ENCODE assay signal across 8 mouse cellular contexts in the genomic region with DNA sequence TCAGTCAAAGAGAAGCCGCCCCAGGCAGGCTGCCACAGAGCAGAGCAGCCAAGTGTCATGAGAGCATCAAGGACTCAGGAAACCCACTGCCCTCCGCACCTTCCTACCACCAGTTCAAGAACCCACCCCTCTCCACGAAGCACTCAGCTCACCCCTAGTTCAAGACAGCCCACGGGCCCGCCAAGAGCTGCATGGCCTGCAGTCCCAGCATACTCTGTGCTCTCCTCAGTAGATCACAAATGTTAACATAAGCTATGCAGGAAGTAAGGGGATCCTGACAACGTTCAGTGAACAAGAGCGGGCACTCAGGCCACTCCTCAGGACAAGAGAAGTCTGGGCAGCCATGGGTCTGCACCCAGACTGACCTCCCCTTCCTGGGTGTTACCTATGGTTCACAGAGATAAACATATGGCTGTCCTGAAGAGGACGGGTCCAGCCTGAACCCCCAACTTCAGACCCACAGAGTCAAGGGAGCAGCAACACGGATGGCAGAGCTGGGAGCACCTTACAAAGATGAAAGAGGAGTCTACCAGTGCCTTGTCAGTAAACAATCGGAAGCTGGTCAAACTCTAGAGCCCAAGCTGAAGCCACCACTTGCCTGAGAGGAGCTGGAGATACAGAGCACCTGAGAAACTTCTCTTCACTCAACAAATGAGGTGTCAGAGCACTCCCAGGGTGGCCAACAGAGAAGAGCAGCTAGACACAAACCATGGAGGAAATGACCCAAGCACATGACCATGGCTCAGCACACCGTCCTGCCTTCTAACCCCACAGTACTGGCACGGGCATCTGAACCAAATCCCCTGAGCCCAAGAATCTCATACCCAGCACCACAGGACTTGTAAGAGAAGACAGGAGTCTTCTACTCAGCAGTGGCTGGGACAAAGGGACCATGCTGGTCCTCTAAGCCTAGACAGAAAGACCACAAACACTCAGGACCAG. TPM values are rescaled to one million over a fixed set of nuclear protein-coding genes. Genes with fewer than 3 reads are reported as not detected.
A peak's percentile ranks its signal among the peaks of the same experiment; 100 is the strongest.
DNase-seq lines count a peak whose midpoint lies in the region; ATAC-seq and TF ChIP-seq lines count a peak whose summit lies in the region.

No protein-coding gene starts in this region.

- H3K4me1 ChIP-seq in spleen, adult 2 months (ENCODE audit: control insufficient read depth, insufficient read depth, insufficient read length) = peaks cover 58% of the 10 kb centered on the region
- H3K4me1 ChIP-seq in limb, embryonic 15.5 days = peaks cover 66% of the 10 kb centered on the region
- H3K4me1 ChIP-seq in stomach, postnatal 0 days (replicated peaks; ENCODE audit: control insufficient read depth, insufficient read depth) = peaks cover 46% of the 10 kb centered on the region

- H3K27ac ChIP-seq in spleen, adult 2 months (ENCODE audit: insufficient read depth, low read length) = peak overlapping the region; percentile 0; the same call in 1 of the 2 replicates
- peak overlapping the region; percentile 24; the same call in 1 of the 2 replicates for H3K27ac ChIP-seq in limb, embryonic 15.5 days
- peak overlapping the region; percentile 58 for H3K27ac ChIP-seq in stomach, postnatal 0 days (replicated peaks)

- H3K9me3 ChIP-seq in limb, embryonic 15.5 days = no peaks in the 10 kb centered on the region
- no peaks in the 10 kb centered on the region for H3K9me3 ChIP-seq in stomach, postnatal 0 days (ENCODE audit: control insufficient read depth, low read length)

- H3K27me3 ChIP-seq in spleen, adult 2 months (ENCODE audit: control insufficient read depth, insufficient read depth, low read length) = no peaks in the 10 kb centered on the region
- H3K27me3 ChIP-seq in limb, embryonic 15.5 days = no peaks in the 10 kb centered on the region
- no peaks in the 10 kb centered on the region for H3K27me3 ChIP-seq in stomach, postnatal 0 days (ENCODE audit: control insufficient read depth, insufficient read depth, low read length)

- no peaks in the 10 kb centered on the region for H3K36me3 ChIP-seq in spleen, adult 2 months (ENCODE audit: control insufficient read depth, insufficient read depth, low read length)
- peaks cover 11% of the 10 kb centered on the region; the same call in 1 of the 2 replicates for H3K36me3 ChIP-seq in limb, embryonic 15.5 days
- no peaks in the 10 kb centered on the region for H3K36me3 ChIP-seq in stomach, postnatal 0 days (ENCODE audit: control insufficient read depth, insufficient read depth, low read length)

- 47% methylated on average over 12 of the region's 12 CpGs for WGBS in spleen, adult 2 months
- 36% methylated on average over 12 of the region's 12 CpGs for WGBS in limb, embryonic 15.5 days
- WGBS in stomach, postnatal 0 days = 24% methylated on average over 12 of the region's 12 CpGs

- no peak for TF ChIP-seq POLR2A in spleen, adult 2 months (IDR thresholded peaks at IDR 0.05; ENCODE audit: low read depth, low read length)

- DNase-seq in CD4-positive, CD25-positive, alpha-beta regulatory T cell, adult 2 months (ENCODE audit: low read depth, low spot score) = peak; percentile 51
- DNase-seq in spleen, adult 2 months (ENCODE audit: low read depth in 1 of 2, low spot score in 2 of 2) = no peak
- DNase-seq in spleen, adult 18-20 months = no peak
- peak; percentile 22 for DNase-seq in stomach, postnatal 0 days (ENCODE audit: low spot score)
- DNase-seq in layer of hippocampus, postnatal 14 days (ENCODE audit: low spot score in 2 of 2) = no peak
- DNase-seq in testis, postnatal 10 days (ENCODE audit: low spot score) = no peak

- TF ChIP-seq CTCF in spleen, adult 2 months (IDR thresholded peaks at IDR 0.05; ENCODE audit: extremely low read depth, insufficient read depth, insufficient read length, insufficient replicate concordance) = no peak
- no peak for TF ChIP-seq CTCF in stomach, postnatal 0 days (IDR thresholded peaks at IDR 0.05; ENCODE audit: low read depth)

- peak overlapping the region; percentile 48; the same call in 1 of the 2 replicates for H3K4me3 ChIP-seq in spleen, adult 2 months (ENCODE audit: extremely low read depth, insufficient read depth, insufficient read length)
- peak overlapping the region; percentile 90 for H3K4me3 ChIP-seq in limb, embryonic 15.5 days
- H3K4me3 ChIP-seq in stomach, postnatal 0 days (ENCODE audit: low read depth, low read length) = peak overlapping the region; percentile 83

- peak overlapping the region; percentile 29 for H3K9ac ChIP-seq in limb, embryonic 15.5 days
- H3K9ac ChIP-seq in stomach, postnatal 0 days (ENCODE audit: low read length) = peak overlapping the region; percentile 96

- TF ChIP-seq EP300 in stomach, postnatal 0 days (optimal IDR thresholded peaks at IDR 0.05) = no peak

- no peak for ATAC-seq in CD4-positive, CD25-positive, alpha-beta regulatory T cell, adult 4 months
- ATAC-seq in limb, embryonic 15.5 days (ENCODE audit: insufficient number of reproducible peaks, low FRiP score, low TSS enrichment, low read depth) = no peak
- no peak for ATAC-seq in stomach, postnatal 0 days (ENCODE audit: low FRiP score, low TSS enrichment)

- peak overlapping the region; percentile 72 for H3K4me2 ChIP-seq in limb, embryonic 15.5 days
- peak overlapping the region; percentile 95 for H3K4me2 ChIP-seq in stomach, postnatal 0 days (replicated peaks; ENCODE audit: low read depth)

RNA-seq across cellular contexts. Expression of a gene that starts 2.9 kb away (rescaled TPM):
- polyA plus RNA-seq in CD4-positive, CD25-positive, alpha-beta regulatory T cell, adult 4 months (2017; shearing (Covaris generic)) = 10 to 100 TPM; 20.6 to 28.2 TPM
- polyA plus RNA-seq in spleen, adult 2 months (2012; rRNA removed) = 32.2 and 40.6 TPM in 2 replicates
- 25.2 and 26.8 TPM in 2 replicates for polyA plus RNA-seq in limb, embryonic 15.5 days (2015; fragmentation: Nextera tagmentation; extraction: Ambion mirVana)
- 9.7 and 10.8 TPM in 2 replicates for polyA plus RNA-seq in stomach, postnatal 0 days (2015; fragmentation: Nextera tagmentation; extraction: Ambion mirVana)
- total RNA-seq in layer of hippocampus, postnatal 14 days (2021) = 100 to 1,000 TPM; 115 to 117 TPM

RNA-seq across cellular contexts. Expression of a gene that starts 30.1 kb away (rescaled TPM):
- 10 to 100 TPM; 50.4 to 58.5 TPM for polyA plus RNA-seq in CD4-positive, CD25-positive, alpha-beta regulatory T cell, adult 4 months (2017; shearing (Covaris generic))
- polyA plus RNA-seq in spleen, adult 2 months (2012; rRNA removed) = 43.2 and 64.8 TPM in 2 replicates
- polyA plus RNA-seq in limb, embryonic 15.5 days (2015; fragmentation: Nextera tagmentation; extraction: Ambion mirVana) = 74.0 and 76.2 TPM in 2 replicates
- 43.5 and 46.3 TPM in 2 replicates for polyA plus RNA-seq in stomach, postnatal 0 days (2015; fragmentation: Nextera tagmentation; extraction: Ambion mirVana)
- 10 to 100 TPM; 24.2 to 24.5 TPM for total RNA-seq in layer of hippocampus, postnatal 14 days (2021)

Comparison
In these comparisons a context has a peak if more than half of its experiments do, and no peak if none do; other contexts are left out.
1. DNase-seq: peak in CD4-positive, CD25-positive, alpha-beta regulatory T cell, adult 2 months (single experiment) and stomach, postnatal 0 days (single experiment); none in spleen, adult 2 months (0 of 2), spleen, adult 18-20 months (0 of 2), layer of hippocampus, postnatal 14 days (0 of 2) and testis, postnatal 10 days (single experiment).
2. H3K27ac ChIP-seq: peak in every context shown above with its lines; median percentile 58 in stomach, postnatal 0 days; 24 in limb, embryonic 15.5 days; 0 in spleen, adult 2 months.
3. Peak in every context shown above with its lines, with median percentiles within 50 percentile points of each other: H3K4me3 ChIP-seq.